Mouse (Mus musculus) left cerebral cortex, postnatal 4 days (tissue): ENCODE data around the gene Vps52. TPM values are rescaled to one million over a fixed set of nuclear protein-coding genes. Genes with fewer than 3 reads are reported as not detected.
"Not testable (repeated sequence)": the region's sequence is repeated elsewhere in the genome, so short reads cannot be mapped to it uniquely, and the experiment has no call there.

Experiments
- DNase-seq: peaks from one replicate; pipeline ENCODE4 v3.0.0-alpha.2; 2022
- intact Hi-C: fragments of 180-260 bp; cut with DNase I; formaldehyde crosslinking; loops from one replicate; pipeline ENCODE4 v1.15.1; 2025
- total RNA-seq, 2 experiments: library from RNA; stranded (reverse); gene quantifications; 2 replicates each; pipeline ENCODE4 v1.2.3; 2021

Vps52 gene
- total RNA-seq, 2 experiments from 2014 or later, result 72.2 to 72.6 TPM

- intact Hi-C loops, result loop anchor here (2.0 to 5.0 kb wide), 2 partner anchors 62 to 1319 kb away; partner anchors contain the start of gene Ring1
- DNase-seq, result no peak
Observed at GRCm38 (mm10) chr17:33959948-33960347, 4.3 kb downstream of the Vps52 start.

DNA sequence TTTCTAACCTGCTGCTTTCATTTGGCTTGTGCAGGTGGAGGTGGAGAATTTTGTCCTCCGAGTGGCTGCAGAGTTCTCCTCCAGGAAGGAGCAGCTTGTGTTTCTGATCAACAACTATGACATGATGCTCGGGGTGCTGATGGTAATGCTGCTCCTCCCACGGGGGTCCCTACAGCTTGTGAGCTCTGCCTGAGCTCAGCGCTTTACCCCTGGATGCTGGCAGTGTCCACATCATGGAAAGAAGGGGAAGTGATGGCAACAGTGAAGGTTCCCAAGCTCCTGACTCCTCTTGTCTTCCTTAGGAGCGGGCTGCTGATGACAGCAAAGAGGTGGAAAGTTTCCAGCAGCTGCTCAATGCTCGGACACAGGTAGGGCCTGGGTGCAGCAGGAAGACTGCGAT is 7.3 kb downstream of the Vps52 start:
- DNase-seq, result no peak
- intact Hi-C loops, result no loop called here

DNA sequence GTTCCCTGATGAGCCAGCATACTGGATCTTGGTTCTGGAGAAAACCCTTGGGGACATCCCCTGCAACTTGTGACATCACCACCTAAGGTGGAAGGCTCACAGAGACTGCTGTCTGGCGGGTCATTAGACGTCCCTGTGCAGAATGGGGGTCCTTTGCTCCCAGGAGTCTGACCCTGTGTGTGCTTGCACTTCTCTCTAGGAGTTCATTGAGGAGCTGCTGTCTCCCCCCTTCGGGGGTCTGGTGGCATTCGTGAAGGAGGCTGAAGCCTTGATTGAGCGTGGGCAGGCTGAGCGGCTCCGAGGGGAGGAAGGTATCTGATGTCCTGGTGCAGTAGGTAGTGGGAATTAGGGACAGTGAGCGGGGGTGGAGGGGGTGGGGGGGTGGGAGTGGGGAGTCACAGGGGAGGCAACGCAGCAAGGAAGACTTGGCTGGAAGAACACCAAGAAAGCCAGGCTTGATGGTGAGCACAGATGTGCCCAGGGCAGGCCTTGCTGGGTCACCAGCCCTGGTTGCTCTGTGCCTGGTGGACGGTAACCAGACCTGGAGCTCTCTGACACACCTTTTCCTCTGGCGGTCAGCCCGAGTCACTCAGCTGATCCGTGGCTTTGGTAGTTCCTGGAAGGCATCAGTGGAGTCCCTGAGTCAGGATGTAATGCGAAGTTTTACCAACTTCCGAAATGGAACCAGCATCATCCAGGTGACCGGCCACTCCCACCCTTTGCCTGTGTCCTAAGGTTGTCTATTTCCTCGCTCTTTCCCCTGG is 9.7 kb downstream of the Vps52 start:
- no peak for DNase-seq
- intact Hi-C loops, result no loop called here

DNA sequence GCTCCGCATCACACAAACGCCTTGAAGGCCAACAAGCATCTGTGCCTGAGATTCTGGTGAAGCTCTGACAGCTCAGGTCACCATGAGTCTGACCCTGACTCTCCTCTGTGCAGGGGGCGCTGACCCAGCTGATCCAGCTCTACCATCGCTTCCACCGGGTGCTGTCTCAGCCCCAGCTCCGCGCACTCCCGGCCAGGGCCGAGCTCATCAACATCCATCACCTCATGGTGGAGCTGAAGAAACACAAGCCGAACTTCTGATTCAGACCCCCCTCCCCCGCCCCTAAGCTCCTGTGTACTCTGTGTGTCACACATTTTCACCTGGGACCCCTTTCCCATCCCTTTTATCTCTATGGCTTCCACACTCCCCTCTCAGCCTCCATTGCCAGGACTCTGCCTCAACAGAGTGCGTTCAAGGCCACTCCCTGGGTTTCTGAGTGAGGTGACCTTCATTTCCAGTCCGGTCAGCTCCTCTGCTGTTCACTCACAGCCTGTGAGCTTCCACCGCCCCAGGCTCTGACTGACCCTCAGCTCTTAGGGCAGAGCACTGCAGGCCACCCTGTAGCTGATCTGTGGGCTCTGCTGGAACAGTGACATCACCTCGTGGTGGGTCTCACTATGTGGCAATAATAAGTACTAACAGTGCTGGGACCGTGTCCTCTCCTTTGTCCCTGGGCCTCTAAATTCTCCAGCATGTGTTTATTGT is 10.4 kb downstream of the Vps52 start:
- DNase-seq, result no peak
- intact Hi-C loops, result no loop called here

GRCm38 (mm10) chr17:33968489-33968888 is 12.9 kb downstream of the Vps52 start:
- intact Hi-C loops, result no loop called here

GRCm38 (mm10) chr17:33968927-33969326 is 13.3 kb downstream of the Vps52 start:
- intact Hi-C loops, result no loop called here
- no peak for DNase-seq

More at GRCm38 (mm10) chr17:33968489-33968888, 12.9 kb downstream of the Vps52 start:
- peak; percentile 77 for DNase-seq

DNA sequence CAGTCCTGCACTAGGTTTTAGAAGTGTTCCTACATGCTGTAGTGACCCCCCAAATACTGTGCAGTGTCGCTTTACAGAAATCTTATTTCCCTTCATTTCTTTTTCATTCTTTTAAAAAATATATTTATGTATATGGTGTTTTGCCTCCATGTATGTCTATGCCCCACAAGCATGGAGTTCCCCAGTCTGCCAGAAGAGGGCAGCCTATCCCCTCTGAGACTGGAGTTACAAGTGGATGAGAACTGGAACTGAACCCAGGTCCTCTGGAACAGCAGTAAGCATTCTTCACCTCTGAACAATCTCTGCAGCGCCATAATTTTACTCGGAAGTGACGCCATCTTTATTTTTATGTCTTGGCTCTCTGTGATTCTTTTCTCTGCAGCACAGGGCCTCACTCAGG is 13.8 kb downstream of the Vps52 start:
- intact Hi-C loops, result no loop called here
- no peak for DNase-seq

DNA sequence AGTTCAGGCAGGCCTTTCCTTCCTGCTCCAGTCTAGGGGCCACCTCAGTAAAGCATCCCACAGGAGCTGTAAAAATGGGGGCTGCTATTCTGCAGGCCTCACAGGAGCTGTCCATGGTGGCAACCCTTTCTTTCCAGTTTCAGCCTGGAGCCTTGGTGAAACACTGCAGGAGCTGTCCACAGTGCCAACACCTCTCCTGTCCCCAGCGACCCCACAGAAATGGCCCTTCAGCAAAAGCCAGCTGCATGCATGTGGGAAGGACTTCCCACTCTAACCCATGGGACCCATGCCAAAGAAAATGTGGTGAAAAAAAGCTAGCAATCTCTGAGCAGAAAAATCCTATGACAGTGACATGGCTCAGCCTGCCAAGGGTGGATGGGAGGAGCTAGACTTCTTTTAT is 17.1 kb downstream of the Vps52 start:
- intact Hi-C loops, result loop anchor here (5.0 kb wide), 1 partner anchor 1300 kb away; no protein-coding TSS in a partner anchor
- no peak for DNase-seq

GRCm38 (mm10) chr17:33973572-33973971 is 18.0 kb downstream of the Vps52 start:
- intact Hi-C loops, result loop anchor here (5.0 kb wide), 1 partner anchor 1299 kb away; no protein-coding TSS in a partner anchor
- no peak for DNase-seq

GRCm38 (mm10) chr17:33977861-33978557 is 22.4 kb downstream of the Vps52 start:
- intact Hi-C loops, result no loop called here
- DNase-seq, result no peak

DNA sequence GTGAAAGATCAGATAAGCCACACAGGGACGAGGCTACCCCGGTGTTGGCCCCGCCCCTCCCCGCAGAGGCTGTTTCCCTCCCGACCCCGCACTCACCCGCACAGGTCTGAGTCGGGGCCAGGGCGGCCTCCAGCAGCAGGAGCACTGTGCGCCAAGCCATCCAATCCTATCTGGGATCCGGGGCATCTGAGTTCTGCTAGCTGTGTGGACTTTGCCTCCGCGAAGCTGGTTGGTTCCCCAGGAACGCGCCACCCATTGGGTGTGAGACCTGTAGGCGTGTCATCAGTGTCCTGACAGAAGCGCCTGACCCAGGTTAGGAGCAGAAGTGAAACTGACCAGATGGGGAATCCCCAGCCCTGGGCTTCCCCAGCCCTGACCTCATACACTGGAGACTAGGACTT is 23.0 kb downstream of the Vps52 start:
- DNase-seq, result no peak
- intact Hi-C loops, result no loop called here

DNA sequence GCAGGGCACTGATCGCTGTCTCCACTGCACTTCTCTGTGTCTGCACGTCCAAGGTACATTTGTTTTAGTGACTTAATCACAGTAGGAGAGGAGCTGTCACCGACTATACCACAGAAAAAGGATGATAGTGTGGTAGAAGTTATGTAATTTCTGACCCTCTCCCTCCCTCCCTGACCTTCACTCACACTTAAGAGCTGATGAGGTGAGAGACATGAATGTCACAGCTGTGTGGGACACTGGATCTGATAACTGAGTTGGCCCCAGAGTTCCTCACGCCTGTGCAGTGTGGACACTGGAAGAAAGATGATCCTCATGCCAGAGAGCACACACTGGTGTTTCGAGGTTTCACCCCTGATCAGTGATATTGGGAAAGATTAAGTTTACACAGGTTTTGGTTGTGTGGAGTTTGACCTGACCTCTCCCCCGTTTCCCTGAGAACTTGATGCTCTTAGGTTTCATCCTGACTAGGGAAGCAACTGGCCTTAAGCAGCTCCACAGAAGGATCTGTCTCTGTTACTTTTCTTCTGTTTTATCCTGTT is 24.0 kb downstream of the Vps52 start:
- intact Hi-C loops, result no loop called here

GRCm38 (mm10) chr17:33980181-33981035 is 24.8 kb downstream of the Vps52 start:
- intact Hi-C loops, result no loop called here
- DNase-seq, result no peak

More for the DNA sequence above, 24.0 kb downstream of the Vps52 start:
- no peak for DNase-seq

GRCm38 (mm10) chr17:33981192-33981909 is 25.7 kb downstream of the Vps52 start:
- peak; percentile 91 for DNase-seq
- intact Hi-C loops, result not testable (repeated sequence)

GRCm38 (mm10) chr17:33982136-33982535 is 26.5 kb downstream of the Vps52 start:
- peak; percentile 68 for DNase-seq
- intact Hi-C loops, result not testable (repeated sequence)

DNA sequence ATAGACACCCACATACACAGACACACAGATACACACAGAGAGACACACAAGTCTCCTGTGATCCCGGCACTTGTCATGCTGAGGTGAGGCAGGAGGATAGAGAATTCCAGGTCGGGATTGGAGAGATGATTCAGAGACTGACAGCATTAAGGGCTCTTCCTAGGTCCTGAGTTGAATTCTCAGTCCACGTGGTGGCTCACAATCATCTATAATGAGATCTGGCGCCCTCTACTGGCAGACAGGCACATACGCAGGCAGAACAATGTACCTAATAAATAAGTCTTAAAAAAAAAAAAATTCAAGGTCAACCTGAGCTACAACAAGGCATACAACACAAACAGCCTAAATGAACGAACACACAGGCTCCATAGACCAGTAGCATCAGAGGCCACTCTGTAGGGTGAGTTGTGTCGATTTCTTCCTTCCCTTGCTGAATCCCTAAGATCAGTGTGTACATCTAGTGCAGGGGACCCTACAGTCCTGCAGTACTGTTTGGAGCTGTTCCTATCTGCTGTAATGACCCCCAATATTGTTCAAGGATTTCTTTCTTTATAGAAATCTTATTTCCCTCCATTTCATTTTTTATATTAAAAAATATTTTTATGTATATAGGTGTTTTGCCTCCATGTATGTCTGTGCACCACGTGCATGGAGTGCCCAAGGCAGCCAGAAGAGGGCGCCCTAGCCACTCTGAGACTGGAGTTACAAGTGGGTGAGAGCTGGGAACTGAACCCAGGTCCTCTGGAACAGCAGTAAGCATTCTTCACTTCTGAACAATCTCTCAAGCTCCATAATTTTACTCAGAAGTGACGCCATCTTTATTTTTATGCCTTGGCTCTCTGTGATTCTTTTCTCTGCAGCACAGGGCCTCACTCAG is 36.4 kb downstream of the Vps52 start:
- intact Hi-C loops, result no loop called here
- peak; percentile 59 for DNase-seq

DNA sequence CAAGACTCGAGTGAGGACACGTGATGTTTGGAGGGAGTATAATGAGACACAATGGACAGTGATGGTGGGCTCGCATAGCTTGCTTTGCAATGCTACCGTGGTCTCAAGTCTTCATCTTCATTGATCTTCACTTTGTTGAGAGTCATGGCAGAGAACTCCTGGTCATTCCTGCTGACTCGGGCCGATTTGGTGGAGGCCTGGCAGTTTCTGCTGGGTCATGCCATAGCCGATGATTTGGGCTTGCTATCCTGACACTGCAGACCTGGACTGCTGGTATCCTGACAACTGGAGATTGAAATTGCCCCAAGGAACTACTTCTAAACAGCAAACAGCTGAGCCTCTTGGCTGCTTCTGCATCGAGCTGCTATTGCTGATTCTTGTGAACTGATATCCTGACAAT is 39.3 kb downstream of the Vps52 start:
- intact Hi-C loops, result loop anchor here (2.0 to 5.0 kb wide), 2 partner anchors 1272 to 1297 kb away; no protein-coding TSS in a partner anchor
- no peak for DNase-seq

DNA sequence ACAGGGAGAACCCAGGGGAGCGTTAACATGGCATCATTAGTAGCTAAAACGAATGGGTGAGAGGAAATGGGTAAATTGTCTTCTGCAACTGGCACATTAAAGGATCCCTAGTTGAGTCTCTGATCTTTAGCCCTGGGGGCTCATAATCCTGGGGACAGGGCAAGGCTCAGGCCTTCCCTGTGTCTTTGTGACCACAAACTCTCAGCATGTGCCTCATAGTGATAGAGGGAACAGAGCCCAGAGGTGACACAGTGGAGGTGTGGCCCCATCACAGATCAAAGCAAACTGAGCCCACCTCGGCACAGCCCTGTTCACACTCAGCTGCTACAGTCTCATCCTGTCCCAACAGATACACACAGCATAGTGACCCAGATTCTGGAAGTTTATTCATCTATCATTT is 40.0 kb downstream of the Vps52 start:
- intact Hi-C loops, result loop anchor here (2.0 to 5.0 kb wide), 2 partner anchors 1271 to 1297 kb away; no protein-coding TSS in a partner anchor
- no peak for DNase-seq
